In the genomic region with DNA sequence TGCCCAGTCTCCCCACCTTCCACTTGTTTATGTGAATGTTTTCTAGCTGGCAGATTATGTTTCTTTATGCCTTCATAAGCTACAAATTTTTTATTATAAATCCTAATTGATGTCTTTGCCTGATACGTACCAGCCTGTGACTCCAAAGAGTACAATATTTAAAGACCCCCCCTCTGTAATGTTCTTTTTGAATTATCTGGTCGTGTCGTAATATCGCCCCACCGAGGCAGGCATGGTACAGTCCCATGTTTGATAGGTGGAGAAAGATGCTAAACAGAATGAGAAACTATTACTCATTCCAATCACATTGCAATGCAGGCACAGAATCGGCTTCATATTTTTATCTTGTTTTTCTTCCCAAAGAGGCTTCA, we compare ENCODE assay signal across 8 mouse cellular contexts. TPM values are rescaled to one million over a fixed set of nuclear protein-coding genes. Genes with fewer than 3 reads are reported as not detected.
DNase-seq lines count a peak whose midpoint lies in the region; ATAC-seq and TF ChIP-seq lines count a peak whose summit lies in the region.

No protein-coding gene starts in this region.

- H3K27ac ChIP-seq in lung, embryonic 14.5 days (ENCODE audit: low read depth), result peak overlapping the region; percentile 59
- peak overlapping the region; percentile 99 for H3K27ac ChIP-seq in embryonic facial prominence, embryonic 15.5 days (replicated peaks)

- WGBS in lung, embryonic 14.5 days, result under 1% methylated on average over 6 of the region's 6 CpGs
- 1% methylated on average over 6 of the region's 6 CpGs for WGBS in embryonic facial prominence, embryonic 15.5 days

- 0 out of 2 replicates have a peak, but pooled peaks have one; percentile 18 for TF ChIP-seq CTCF in lung, embryonic 14.5 days (IDR thresholded peaks at IDR 0.05; ENCODE audit: low read depth)

- peak overlapping the region; percentile 95 for H3K4me3 ChIP-seq in lung, embryonic 14.5 days (ENCODE audit: low read depth, low read length)
- peak overlapping the region; percentile 99 for H3K4me3 ChIP-seq in embryonic facial prominence, embryonic 15.5 days (replicated peaks)

- H3K4me1 ChIP-seq in lung, embryonic 14.5 days (ENCODE audit: insufficient read depth), result peaks cover 3% of the 10 kb centered on the region; the same call in 1 of the 2 replicates
- peaks cover 14% of the 10 kb centered on the region for H3K4me1 ChIP-seq in embryonic facial prominence, embryonic 15.5 days

- peak overlapping the region; percentile 44 for H3K9ac ChIP-seq in lung, embryonic 14.5 days
- H3K9ac ChIP-seq in embryonic facial prominence, embryonic 15.5 days, result 0 out of 2 replicates have a peak overlapping the region, but pooled peaks have one; percentile 96

- no peaks in the 10 kb centered on the region for H3K9me3 ChIP-seq in lung, embryonic 14.5 days (ENCODE audit: low read depth, low read length)
- no peaks in the 10 kb centered on the region for H3K9me3 ChIP-seq in embryonic facial prominence, embryonic 15.5 days (replicated peaks)

- no peaks in the 10 kb centered on the region for H3K36me3 ChIP-seq in lung, embryonic 14.5 days (ENCODE audit: insufficient read depth)
- H3K36me3 ChIP-seq in embryonic facial prominence, embryonic 15.5 days, result no peaks in the 10 kb centered on the region

- ATAC-seq in lung, embryonic 14.5 days (ENCODE audit: insufficient read depth), result peak; percentile 63
- peak; percentile 52; the same call in 1 of the 2 replicates for ATAC-seq in embryonic facial prominence, embryonic 15.5 days (ENCODE audit: insufficient number of reproducible peaks, low FRiP score, low TSS enrichment, low read depth)
- peak; percentile 36 for ATAC-seq in megakaryocyte progenitor cell, adult 5-6 weeks (replicated peaks; ENCODE audit: poor library complexity)

- H3K27me3 ChIP-seq in lung, embryonic 14.5 days (ENCODE audit: insufficient read depth, low read length), result no peaks in the 10 kb centered on the region
- H3K27me3 ChIP-seq in embryonic facial prominence, embryonic 15.5 days, result no peaks in the 10 kb centered on the region

- no peak for DNase-seq in lung, embryonic 14.5 days
- DNase-seq in lung, adult 18-20 months, result no peak
- peak; percentile 77 for DNase-seq in NIH3T3 (ENCODE audit: low read depth)
- peak; percentile 78 for DNase-seq in layer of hippocampus, adult 11-12 months (ENCODE audit: low spot score)
- DNase-seq in thymus, postnatal 4 days, result peak; percentile 63
- no peak for DNase-seq in cerebellum, adult 11 months

- peak overlapping the region; percentile 81 for H3K4me2 ChIP-seq in lung, embryonic 14.5 days
- H3K4me2 ChIP-seq in embryonic facial prominence, embryonic 15.5 days (replicated peaks), result peak overlapping the region; percentile 64

RNA-seq across cellular contexts. Expression of a gene that starts 0.4 kb away (rescaled TPM):
- polyA plus RNA-seq in lung, embryonic 14.5 days (2014; fragmentation: Nextera tagmentation; extraction: Ambion mirVana), result 107 and 112 TPM in 2 replicates
- polyA plus RNA-seq in embryonic facial prominence, embryonic 15.5 days (2015; fragmentation: Nextera tagmentation; extraction: Ambion mirVana), result 138 and 139 TPM in 2 replicates
- 281 and 296 TPM in 2 replicates for total RNA-seq in megakaryocyte progenitor cell, adult 5-6 weeks (2015)
- total RNA-seq in megakaryocyte progenitor cell, adult 5-6 weeks (2017), result 85.5 and 97.7 TPM in 2 replicates

RNA-seq across cellular contexts. Expression of a gene that starts 10.3 kb away (rescaled TPM):
- 20.8 and 25.0 TPM in 2 replicates for polyA plus RNA-seq in lung, embryonic 14.5 days (2014; fragmentation: Nextera tagmentation; extraction: Ambion mirVana)
- 12.7 and 13.2 TPM in 2 replicates for polyA plus RNA-seq in embryonic facial prominence, embryonic 15.5 days (2015; fragmentation: Nextera tagmentation; extraction: Ambion mirVana)
- 45.3 and 45.7 TPM in 2 replicates for total RNA-seq in megakaryocyte progenitor cell, adult 5-6 weeks (2015)
- total RNA-seq in megakaryocyte progenitor cell, adult 5-6 weeks (2017), result 51.2 and 59.5 TPM in 2 replicates

Comparison
In these comparisons a context has a peak if more than half of its experiments do, and no peak if none do; other contexts are left out.
1. DNase-seq: peak in NIH3T3 (single experiment), layer of hippocampus, adult 11-12 months (single experiment) and thymus, postnatal 4 days (single experiment); none in lung, embryonic 14.5 days (single experiment), lung, adult 18-20 months (0 of 2) and cerebellum, adult 11 months (single experiment).
2. Peak in every context shown above with its lines, with median percentiles within 50 percentile points of each other: ATAC-seq.